Mouse (Mus musculus) lung, embryonic 14.5 days (tissue): ENCODE data around the gene Il10ra. TPM values are rescaled to one million over a fixed set of nuclear protein-coding genes. Genes with fewer than 3 reads are reported as not detected.

Experiments used
- ATAC-seq: fragments of 200-750 bp; cut with Nextera tagmentation; 2 replicates; pipeline ENCODE4 v1.8.0; 2017; ENCODE audit warnings: mild to moderate bottlenecking, moderate TSS enrichment, moderate library complexity; ENCODE audit not compliant: insufficient read depth
- DNase-seq: peaks from one replicate; pipeline ENCODE4 v3.0.0-alpha.2; 2015
- H3K27ac ChIP-seq: fragments of 300-500 bp; sonication (generic); 2 replicates; pipeline ENCODE4 v1.5.1; 2014; ENCODE audit warnings: low read depth, mild to moderate bottlenecking, moderate library complexity
- H3K27me3 ChIP-seq: fragments of 300-500 bp; sonication (generic); 2 replicates; pipeline ENCODE4 v1.6.1; 2014; ENCODE audit warnings: low read length, control low read depth; ENCODE audit not compliant: insufficient read depth
- H3K36me3 ChIP-seq: fragments of 300-500 bp; sonication (generic); 2 replicates; pipeline ENCODE4 v1.6.1; 2014; ENCODE audit warnings: control low read depth; ENCODE audit not compliant: insufficient read depth
- H3K4me1 ChIP-seq: fragments of 300-500 bp; sonication (generic); 2 replicates; pipeline ENCODE4 v1.6.1; 2014; ENCODE audit warnings: antibody characterized with exemption, control low read depth; ENCODE audit not compliant: insufficient read depth
- H3K4me2 ChIP-seq: fragments of 300-500 bp; sonication (generic); 2 replicates; pipeline ENCODE4 v1.6.1; 2014; ENCODE audit warnings: mild to moderate bottlenecking
- H3K4me3 ChIP-seq: fragments of 300-500 bp; sonication (generic); 2 replicates; pipeline ENCODE4 v1.5.1; 2014; ENCODE audit warnings: low read depth, low read length
- H3K9ac ChIP-seq: fragments of 300-500 bp; sonication (generic); 2 replicates; pipeline ENCODE4 v1.6.1; 2014
- H3K9me3 ChIP-seq: fragments of 300-500 bp; sonication (generic); 2 replicates; pipeline ENCODE4 v1.6.1; 2016; ENCODE audit warnings: low read depth, low read length, control low read depth
- CTCF ChIP-seq: IDR thresholded peaks from 2 replicates; pipeline ENCODE4 v1.5.1; 2016; ENCODE audit warnings: antibody characterized with exemption, low read depth
- WGBS: fragments of 180-500 bp; shearing (Covaris S2); extraction: QIAGEN DNeasy Blood & Tissue Kit; methylation state at CpG from one replicate; pipeline ENCODE4 v1.1.7; 2014; 5-methylcytosine and 5-hydroxymethylcytosine counted together
- polyA plus RNA-seq: library from polyadenylated mRNA; unstranded; fragments of >200 nt; fragmentation: Nextera tagmentation; extraction: Ambion mirVana; gene quantifications from 2 replicates; pipeline ENCODE4 v1.2.1, GENCODE M21; 2014

Il10ra gene
- polyA plus RNA-seq, 1 experiment from 2014 or later = 0.63 TPM

DNA sequence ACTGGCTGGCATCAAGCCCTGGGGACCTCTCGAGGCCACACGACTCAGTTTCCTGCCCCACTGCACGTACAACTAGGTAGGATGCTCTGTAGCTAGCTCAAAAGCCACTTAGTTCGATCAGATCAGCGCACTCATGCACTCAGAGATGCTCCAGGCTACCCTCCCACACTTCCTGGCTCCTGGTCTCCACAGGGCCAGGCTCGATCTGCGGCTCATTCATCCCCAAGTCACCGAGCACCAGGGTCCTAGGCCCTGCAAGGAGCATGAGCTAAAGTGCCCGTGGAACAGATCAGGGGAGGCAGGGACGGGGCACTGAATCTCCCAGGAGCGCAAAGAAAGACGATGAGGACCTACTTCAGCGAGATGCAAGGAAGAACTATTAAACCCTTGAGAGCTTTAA lies 9.9 kb downstream of the Il10ra start:
- H3K4me1 ChIP-seq = no peaks in the 10 kb centered on the region
- no peak for TF ChIP-seq CTCF
- no peaks in the 10 kb centered on the region; the same call in 1 of the 2 replicates for H3K27me3 ChIP-seq
- 76% methylated on average over 13 of the region's 13 CpGs for WGBS
- no peak overlapping the region for H3K4me3 ChIP-seq
- no peaks in the 10 kb centered on the region for H3K9me3 ChIP-seq
- H3K4me2 ChIP-seq = no peak overlapping the region
- ATAC-seq (no peak), DNase-seq (no peak)
- H3K9ac ChIP-seq = no peak overlapping the region
- H3K27ac ChIP-seq = no peak overlapping the region
- no peaks in the 10 kb centered on the region for H3K36me3 ChIP-seq

DNA sequence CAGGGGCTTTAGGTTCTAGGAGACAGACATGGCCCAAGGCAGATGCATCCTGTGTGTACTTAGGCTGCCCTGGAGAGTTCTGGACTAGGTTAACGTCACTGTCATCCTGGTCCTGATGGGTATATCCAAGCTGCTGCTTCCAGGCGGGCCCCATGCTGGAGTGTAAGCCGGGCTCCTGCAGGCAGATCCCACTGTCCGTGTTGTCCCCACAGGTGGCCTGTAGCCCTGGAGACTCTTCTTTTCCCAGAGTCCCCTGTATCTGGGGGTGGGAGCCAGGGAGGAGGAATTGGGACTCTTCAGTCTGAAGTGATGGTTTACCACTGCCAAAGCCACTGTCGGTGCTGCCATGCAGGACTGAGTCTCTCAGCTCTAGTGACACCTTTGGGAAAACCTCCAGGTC lies 13.0 kb downstream of the Il10ra start:
- Histone ChIP-seq H3K36me3 (no peaks in the 10 kb centered on the region), H3K9me3 (no peaks in the 10 kb centered on the region), H3K4me1 (no peaks in the 10 kb centered on the region), H3K9ac (no peak overlapping the region), H3K27ac (no peak overlapping the region), H3K4me2 (no peak overlapping the region), H3K27me3 (no peaks in the 10 kb centered on the region; the same call in 1 of the 2 replicates), H3K4me3 (no peak overlapping the region)
- 81% methylated on average over 5 of the region's 5 CpGs for WGBS
- DNase-seq = no peak
- no peak for TF ChIP-seq CTCF
- ATAC-seq = no peak

DNA sequence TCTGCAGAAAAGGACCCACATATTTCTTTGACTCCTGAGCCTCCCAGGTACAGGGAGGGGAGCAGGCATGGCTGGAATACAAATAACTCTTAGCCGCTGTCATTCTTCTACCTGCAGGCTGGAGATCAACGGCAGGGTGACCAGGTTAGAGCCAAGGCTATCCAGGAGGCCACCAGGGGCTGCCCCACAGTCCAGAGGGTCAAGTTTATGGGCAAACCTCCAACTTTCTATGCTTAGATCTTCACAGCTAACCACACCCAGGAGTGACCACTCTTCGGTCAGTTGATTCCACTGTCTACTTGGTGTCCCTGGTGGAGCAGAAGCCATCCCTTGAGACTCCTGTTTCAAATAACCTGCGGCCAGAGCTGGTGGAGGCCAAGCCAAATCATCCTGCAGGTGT lies 13.5 kb downstream of the Il10ra start:
- Histone ChIP-seq H3K27me3 (no peaks in the 10 kb centered on the region; the same call in 1 of the 2 replicates), H3K4me1 (no peaks in the 10 kb centered on the region), H3K36me3 (no peaks in the 10 kb centered on the region), H3K9ac (no peak overlapping the region), H3K27ac (no peak overlapping the region), H3K4me3 (no peak overlapping the region), H3K9me3 (no peaks in the 10 kb centered on the region), H3K4me2 (no peak overlapping the region)
- 86% methylated on average over 4 of the region's 4 CpGs for WGBS
- TF ChIP-seq CTCF = no peak
- no peak for DNase-seq
- ATAC-seq = no peak

DNA sequence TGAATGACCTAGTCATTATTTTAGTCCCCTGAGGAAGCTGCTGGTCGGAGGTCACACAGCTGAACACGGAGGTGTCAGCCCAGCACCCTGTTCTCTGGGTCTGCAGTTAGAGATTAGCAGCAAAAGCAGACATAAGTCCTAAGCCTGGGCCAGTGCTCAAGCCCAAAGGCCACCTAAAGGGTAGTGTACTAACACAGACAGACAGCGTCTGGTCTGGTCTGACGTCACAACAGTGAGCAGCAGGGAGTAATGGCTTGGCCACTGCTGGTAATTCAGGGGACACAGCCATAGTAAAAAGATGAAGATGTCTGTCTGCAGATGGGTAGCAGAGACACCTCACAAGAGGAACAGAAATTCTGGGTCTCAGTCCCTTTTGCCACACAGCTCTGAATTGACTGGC lies 14.3 kb downstream of the Il10ra start:
- 56% methylated on average over 4 of the region's 4 CpGs for WGBS
- no peaks in the 10 kb centered on the region for H3K4me1 ChIP-seq
- no peak overlapping the region for H3K9ac ChIP-seq
- TF ChIP-seq CTCF = no peak
- no peak overlapping the region for H3K4me3 ChIP-seq
- ATAC-seq (no peak), DNase-seq (no peak)
- H3K27me3 ChIP-seq = no peaks in the 10 kb centered on the region; the same call in 1 of the 2 replicates
- no peak overlapping the region for H3K4me2 ChIP-seq
- H3K27ac ChIP-seq = no peak overlapping the region
- H3K9me3 ChIP-seq = no peaks in the 10 kb centered on the region
- no peaks in the 10 kb centered on the region for H3K36me3 ChIP-seq

- H3K4me1 ChIP-seq = no peaks in the 10 kb centered on the region
- no peaks in the 10 kb centered on the region; the same call in 1 of the 2 replicates for H3K27me3 ChIP-seq
- H3K9me3 ChIP-seq = no peaks in the 10 kb centered on the region
- no peak overlapping the region for H3K4me3 ChIP-seq
- no peak overlapping the region for H3K27ac ChIP-seq
- H3K36me3 ChIP-seq = no peaks in the 10 kb centered on the region
- 44% methylated on average over 6 of the region's 6 CpGs for WGBS
- DNase-seq (no peak), ATAC-seq (no peak)
- no peak overlapping the region for H3K9ac ChIP-seq
- TF ChIP-seq CTCF = no peak
- H3K4me2 ChIP-seq = no peak overlapping the region
Measured at GRCm38 (mm10) chr9:45254021-45254420, 14.9 kb downstream of the Il10ra start.

DNA sequence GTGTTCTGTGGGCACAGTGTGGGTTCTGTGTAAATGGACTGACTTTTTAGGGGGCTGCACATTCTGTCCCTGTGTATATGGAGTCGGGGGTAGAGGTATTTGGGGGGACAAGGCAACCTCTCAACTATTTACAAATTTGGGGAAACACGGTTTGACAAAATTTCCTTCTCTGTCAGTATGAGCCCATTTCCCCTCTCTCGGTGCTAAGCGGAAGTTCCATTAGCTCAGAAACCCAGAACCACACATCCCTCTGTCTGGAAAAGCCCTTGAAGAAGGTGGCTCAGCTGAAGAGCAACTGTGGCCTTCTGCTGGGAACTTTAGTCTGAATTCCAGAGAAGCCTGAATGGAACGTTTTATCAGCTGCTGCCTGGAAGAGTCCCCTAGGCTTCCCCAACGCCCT lies 16.6 kb downstream of the Il10ra start:
- Histone ChIP-seq H3K36me3 (no peaks in the 10 kb centered on the region), H3K9me3 (no peaks in the 10 kb centered on the region), H3K4me3 (no peak overlapping the region), H3K4me2 (no peak overlapping the region), H3K4me1 (no peaks in the 10 kb centered on the region), H3K27me3 (no peaks in the 10 kb centered on the region), H3K9ac (no peak overlapping the region), H3K27ac (no peak overlapping the region)
- 59% methylated on average over 6 of the region's 6 CpGs for WGBS
- TF ChIP-seq CTCF = no peak
- DNase-seq (no peak), ATAC-seq (no peak)

- no peaks in the 10 kb centered on the region for H3K36me3 ChIP-seq
Measured at GRCm38 (mm10) chr9:45251990-45252389, 17.0 kb downstream of the Il10ra start.

GRCm38 (mm10) chr9:45251281-45251680 lies 17.7 kb downstream of the Il10ra start:
- WGBS = 59% methylated on average over 3 of the region's 3 CpGs
- no peak overlapping the region for H3K9ac ChIP-seq
- no peak overlapping the region for H3K4me2 ChIP-seq
- no peaks in the 10 kb centered on the region for H3K27me3 ChIP-seq
- no peaks in the 10 kb centered on the region for H3K4me1 ChIP-seq
- TF ChIP-seq CTCF = no peak
- no peaks in the 10 kb centered on the region for H3K36me3 ChIP-seq
- no peak overlapping the region for H3K4me3 ChIP-seq
- DNase-seq = no peak
- no peaks in the 10 kb centered on the region for H3K9me3 ChIP-seq
- H3K27ac ChIP-seq = no peak overlapping the region
- ATAC-seq = no peak

More at GRCm38 (mm10) chr9:45251990-45252389, 17.0 kb downstream of the Il10ra start:
- 60% methylated on average over 4 of the region's 4 CpGs for WGBS
- no peak overlapping the region for H3K27ac ChIP-seq
- no peak for DNase-seq
- no peaks in the 10 kb centered on the region for H3K9me3 ChIP-seq
- no peaks in the 10 kb centered on the region for H3K4me1 ChIP-seq
- no peak for TF ChIP-seq CTCF
- no peak for ATAC-seq
- H3K9ac ChIP-seq = no peak overlapping the region
- no peak overlapping the region for H3K4me3 ChIP-seq
- no peak overlapping the region for H3K4me2 ChIP-seq
- H3K27me3 ChIP-seq = no peaks in the 10 kb centered on the region
